Comparison of ENCODE assay signal across 16 mouse cellular contexts in genomic region chr7:83653605-83654051, GRCm38 (mm10). TPM values are rescaled to one million over a fixed set of nuclear protein-coding genes. Genes with fewer than 3 reads are reported as not detected.
DNase-seq lines count a peak whose midpoint lies in the region; ATAC-seq and TF ChIP-seq lines count a peak whose summit lies in the region.
"Had no signal": no experiment of that assay in that cellular context is flagged by ENCODE, and none has a peak within 500 bp of the region (broad histone marks: within the 10 kb centered on the region; RNA-seq: fewer than 3 reads in every experiment).

No protein-coding gene starts in this region.

- H3K27ac ChIP-seq in liver, adult 2 months (replicated peaks; ENCODE audit: insufficient read depth, low read depth, low read length), result peak overlapping the region; percentile 3
- H3K27ac ChIP-seq in bone marrow, adult 2 months (ENCODE audit: control insufficient read depth, insufficient read depth, low read depth, low read length, poor library complexity), result peak overlapping the region; percentile 80
- no peak overlapping the region for H3K27ac ChIP-seq in liver, embryonic 13.5 days
- H3K27ac ChIP-seq: limb, embryonic 12.5 days; midbrain, embryonic 10.5 days had no signal

- peak; percentile 89 for DNase-seq in liver, adult 2 months (ENCODE audit: extremely low read depth, low read depth, low spot score)
- DNase-seq in liver, result no peak
- no peak for DNase-seq in liver, embryonic 13.5 days
- DNase-seq in naive thymus-derived CD4-positive, alpha-beta T cell, adult 2 months (ENCODE audit: low read depth), result peak; percentile 55
- DNase-seq in spleen, postnatal 14 days (ENCODE audit: low spot score in 2 of 2), result no peak
- no peak for DNase-seq in kidney, adult 11 months
- DNase-seq: adrenal gland, postnatal 25 days; cerebellum, adult 11-12 months; gastrocnemius, postnatal 10 days; kidney, postnatal 4 days; thymus, postnatal 14 days had no signal

- no peak for ATAC-seq in liver, embryonic 13.5 days (ENCODE audit: low read depth)
- ATAC-seq: forebrain, embryonic 14.5 days; Patski had no signal

- no peaks in the 10 kb centered on the region for H3K9me3 ChIP-seq in liver, embryonic 13.5 days (replicated peaks)
- H3K9me3 ChIP-seq: limb, embryonic 12.5 days; midbrain, embryonic 10.5 days had no signal

- peaks cover 22% of the 10 kb centered on the region for H3K4me1 ChIP-seq in liver, adult 2 months (ENCODE audit: control insufficient read depth, insufficient read depth, low read length)
- peaks cover 12% of the 10 kb centered on the region for H3K4me1 ChIP-seq in bone marrow, adult 2 months (ENCODE audit: control insufficient read depth, insufficient read depth, low read length)
- H3K4me1 ChIP-seq in liver, embryonic 13.5 days (replicated peaks), result peaks cover 6% of the 10 kb centered on the region
- H3K4me1 ChIP-seq: midbrain, embryonic 10.5 days had no signal

- H3K27me3 ChIP-seq in liver, adult 2 months (ENCODE audit: control insufficient read depth, insufficient read depth, low read length), result no peaks in the 10 kb centered on the region
- no peaks in the 10 kb centered on the region for H3K27me3 ChIP-seq in liver, embryonic 13.5 days
- H3K27me3 ChIP-seq: limb, embryonic 12.5 days; Patski had no signal

- no peak overlapping the region for H3K9ac ChIP-seq in liver, adult 2 months (ENCODE audit: low read depth, low read length)
- H3K9ac ChIP-seq in liver, embryonic 13.5 days, result no peak overlapping the region
- H3K9ac ChIP-seq: limb, embryonic 12.5 days had no signal

- 35% methylated on average over 2 of the region's 2 CpGs for WGBS in liver, adult 2 months
- WGBS in bone marrow, adult 2 months, result 2% methylated on average over 2 of the region's 2 CpGs
- 34% methylated on average over 2 of the region's 2 CpGs for WGBS in liver, embryonic 13.5 days (ENCODE audit: insufficient replicate concordance)

- peak overlapping the region; percentile 3; the same call in 1 of the 2 replicates for H3K4me3 ChIP-seq in liver, adult 2 months (ENCODE audit: insufficient read depth, low read depth, low read length)
- peak overlapping the region; percentile 99 for H3K4me3 ChIP-seq in bone marrow, adult 2 months (replicated peaks; ENCODE audit: control insufficient read depth, low read depth, low read length)
- H3K4me3 ChIP-seq in liver, embryonic 13.5 days (replicated peaks), result peak overlapping the region; percentile 41; the same call in 1 of the 2 replicates
- H3K4me3 ChIP-seq: limb, embryonic 12.5 days; midbrain, embryonic 10.5 days had no signal

- H3K79me2 ChIP-seq in liver, adult 2 months (ENCODE audit: control insufficient read depth, insufficient read depth, low read length), result no peaks in the 10 kb centered on the region

- peak overlapping the region; percentile 39 for H3K4me2 ChIP-seq in liver, embryonic 13.5 days
- H3K4me2 ChIP-seq: limb, embryonic 12.5 days had no signal

- H3K36me3 ChIP-seq in liver, adult 2 months (ENCODE audit: control insufficient read depth, insufficient read depth, low read length), result no peaks in the 10 kb centered on the region
- no peaks in the 10 kb centered on the region for H3K36me3 ChIP-seq in liver, embryonic 13.5 days
- H3K36me3 ChIP-seq: limb, embryonic 12.5 days; midbrain, embryonic 10.5 days had no signal

- no peak for TF ChIP-seq CTCF in liver, adult 2 months (IDR thresholded peaks at IDR 0.05; ENCODE audit: low read depth, low read length)
- no peak for TF ChIP-seq CTCF in bone marrow, adult 2 months (IDR thresholded peaks at IDR 0.05; ENCODE audit: control insufficient read depth, insufficient read depth, low read length)

- no peak for TF ChIP-seq POLR2A in liver, adult 2 months (IDR thresholded peaks at IDR 0.05; ENCODE audit: extremely low read depth, insufficient read depth, low read length)
- no peak for TF ChIP-seq POLR2A in bone marrow, adult 2 months (IDR thresholded peaks at IDR 0.05; ENCODE audit: borderline replicate concordance, control insufficient read depth, low read depth, low read length)

RNA-seq across cellular contexts. Expression of gene Stard5, which starts 21.9 kb away (rescaled TPM):
- 127 and 130 TPM in 2 replicates for total RNA-seq in liver, adult 2 months (2014; rRNA removed)
- polyA plus RNA-seq in liver, adult 2 months (2012; rRNA removed), result 66.9 and 71.2 TPM in 2 replicates
- 6.4 and 9.0 TPM in 2 replicates for polyA plus RNA-seq in bone marrow, adult 2 months (2011; ENCODE audit: insufficient read depth, insufficient read length, low replicate concordance, missing spikeins)
- polyA plus RNA-seq in liver, embryonic 13.5 days (2015; fragmentation: Nextera tagmentation; extraction: Ambion mirVana), result 6.6 and 8.2 TPM in 2 replicates

Comparison
In these comparisons a context has a peak if more than half of its experiments do, and no peak if none do; other contexts are left out.
1. DNase-seq: peak in liver, adult 2 months (single experiment) and naive thymus-derived CD4-positive, alpha-beta T cell, adult 2 months (single experiment); none in liver (single experiment), liver, embryonic 13.5 days (single experiment), spleen, postnatal 14 days (0 of 2) and kidney, adult 11 months (single experiment).
2. H3K4me3 ChIP-seq: peak in every context shown above with its lines; median percentile 99 in bone marrow, adult 2 months; 41 in liver, embryonic 13.5 days; 3 in liver, adult 2 months.